Mouse (Mus musculus): ENCODE measurements around the gene Ugt1a9.

- TF ChIP-seq CTCF (IDR thresholded peaks at IDR 0.05; ENCODE audit: low read depth, low read length) (no peak), POLR2A (IDR thresholded peaks at IDR 0.05; ENCODE audit: borderline replicate concordance, low read depth, low read length) (no peak)
Observed at GRCm38 (mm10) chr1:88235894-88236415, 165.4 kb downstream of the Ugt1a9 start.
